Mouse (Mus musculus): ENCODE measurements around the gene Atp4a. TPM values are rescaled to one million over a fixed set of nuclear protein-coding genes. Genes with fewer than 3 reads are reported as not detected.

Gene Atp4a
- total RNA-seq, 2 experiments from 2014 or later: 0.27 to 0.28 TPM

Other genes starting within 250 kb of the Atp4a start
- not detected for gene Prodh2, start 218.6 kb upstream of the Atp4a start, total RNA-seq (2021)
- gene Arhgap33, start 177.1 kb upstream of the Atp4a start, total RNA-seq (2021): 1 to 10 TPM in 1 of 2 experiments, under 1 TPM in 1; 0.49 to 1.0 TPM
- 1,000 to 10,000 TPM; 1,132 to 1,502 TPM for gene Hspb6, start 160.0 kb upstream of the Atp4a start, total RNA-seq (2021)
- 1 to 10 TPM; 3.3 to 8.2 TPM for gene Proser3, start 159.9 kb upstream of the Atp4a start, total RNA-seq (2021)
- 10 to 100 TPM in 1 of 2 experiments, 1 to 10 TPM in 1; 9.6 to 12.4 TPM for gene Lin37, start 152.4 kb upstream of the Atp4a start, total RNA-seq (2021)
- gene U2af1l4, start 148.9 kb upstream of the Atp4a start, total RNA-seq (2021): 10 to 100 TPM; 51.8 to 52.3 TPM
- gene Gm49396, start 148.9 kb upstream of the Atp4a start, total RNA-seq (2021): 1 to 10 TPM; 1.8 TPM
- gene Psenen, start 148.6 kb upstream of the Atp4a start, total RNA-seq (2021): 10 to 100 TPM; 95.1 to 99.1 TPM
- gene Igflr1, start 146.8 kb upstream of the Atp4a start, total RNA-seq (2021): under 1 TPM in 1 of 2 experiments, not detected in 1; 0.38 TPM
- 10 to 100 TPM; 13.4 to 16.0 TPM for gene Kmt2b, start 123.5 kb upstream of the Atp4a start, total RNA-seq (2021)
- gene Zbtb32, start 113.3 kb upstream of the Atp4a start, total RNA-seq (2021): not detected
- gene Upk1a, start 99.4 kb upstream of the Atp4a start, total RNA-seq (2021): not detected
- 1,000 to 10,000 TPM; 1,738 to 1,902 TPM for gene Cox6b1, start 86.1 kb upstream of the Atp4a start, total RNA-seq (2021)
- gene Etv2, start 76.4 kb upstream of the Atp4a start, total RNA-seq (2021): not detected
- gene Rbm42, start 61.9 kb upstream of the Atp4a start, total RNA-seq (2021): 10 to 100 TPM; 35.7 to 38.1 TPM
- 1 to 10 TPM; 2.9 to 3.2 TPM for gene Haus5, start 47.2 kb upstream of the Atp4a start, total RNA-seq (2021)
- gene Pmis2, start 40.6 kb upstream of the Atp4a start, total RNA-seq (2021): 1 to 10 TPM; 2.5 to 2.7 TPM
- not detected for gene 2200002J24Rik, start 13.3 kb upstream of the Atp4a start, total RNA-seq (2021)
- 100 to 1,000 TPM; 251 to 273 TPM for gene Tmem147, start 17.3 kb downstream of the Atp4a start, total RNA-seq (2021)
- not detected for gene Gapdhs, start 31.5 kb downstream of the Atp4a start, total RNA-seq (2021)
- gene Sbsn, start 39.3 kb downstream of the Atp4a start, total RNA-seq (2021): 1 to 10 TPM; 1.7 to 3.9 TPM
- gene Dmkn, start 51.5 kb downstream of the Atp4a start, total RNA-seq (2021): under 1 TPM in 1 of 2 experiments, not detected in 1; 0.56 TPM
- not detected for gene Krtdap, start 75.7 kb downstream of the Atp4a start, total RNA-seq (2021)
- under 1 TPM in 1 of 2 experiments, not detected in 1; 0.35 TPM for gene Ffar2, start 111.6 kb downstream of the Atp4a start, total RNA-seq (2021)
- not detected for gene Ffar3, start 144.0 kb downstream of the Atp4a start, total RNA-seq (2021)
- not detected for gene Ffar1, start 149.4 kb downstream of the Atp4a start, total RNA-seq (2021)
- not detected for gene Cd22, start 168.1 kb downstream of the Atp4a start, total RNA-seq (2021)
- 1 to 10 TPM in 1 of 2 experiments, under 1 TPM in 1; 0.41 to 1.0 TPM for gene Mag, start 202.7 kb downstream of the Atp4a start, total RNA-seq (2021)
- not detected for gene Hamp2, start 212.5 kb downstream of the Atp4a start, total RNA-seq (2021)
- gene Hamp, start 231.8 kb downstream of the Atp4a start, total RNA-seq (2021): not detected
- 10 to 100 TPM; 74.5 to 80.7 TPM for gene Usf2, start 244.6 kb downstream of the Atp4a start, total RNA-seq (2021)